Mouse (Mus musculus): ENCODE data around the gene Cyp2w1. TPM values are rescaled to one million over a fixed set of nuclear protein-coding genes. Genes with fewer than 3 reads are reported as not detected.
"Not testable (repeated sequence)": the region's sequence is repeated elsewhere in the genome, so short reads cannot be mapped to it uniquely, and the experiment has no call there.

The Cyp2w1 gene
- polyA plus RNA-seq, 1 experiment from 2014 or later = not detected

GRCm38 (mm10) chr5:139327634-139328020 is 24.8 kb upstream of the Cyp2w1 start:
- Histone ChIP-seq H3K4me2 (ENCODE audit: low read length) (no peak overlapping the region), H3K27me3 (replicated peaks; ENCODE audit: control insufficient read depth, insufficient read depth, low read length) (no peaks in the 10 kb centered on the region; the same call in 1 of the 2 replicates), H3K4me3 (ENCODE audit: low read length) (no peak overlapping the region), H3K9me3 (ENCODE audit: control insufficient read depth, low read length) (no peaks in the 10 kb centered on the region), H3K36me3 (ENCODE audit: control insufficient read depth, insufficient read depth, low read length) (no peaks in the 10 kb centered on the region), H3K9ac (ENCODE audit: low read depth, low read length) (no peak overlapping the region), H3K27ac (ENCODE audit: low read depth, low read length) (no peak overlapping the region), H3K4me1 (ENCODE audit: control insufficient read depth, insufficient read depth, low read depth, low read length) (peaks cover 16% of the 10 kb centered on the region)
- 74% methylated on average over 7 of the region's 7 CpGs for WGBS
- ATAC-seq = no peak

GRCm38 (mm10) chr5:139330766-139331165 is 21.7 kb upstream of the Cyp2w1 start:
- no peak overlapping the region for H3K4me3 ChIP-seq (ENCODE audit: low read length)
- no peak overlapping the region for H3K4me2 ChIP-seq (ENCODE audit: low read length)
- H3K27ac ChIP-seq (ENCODE audit: low read depth, low read length) = no peak overlapping the region
- no peak overlapping the region for H3K9ac ChIP-seq (ENCODE audit: low read depth, low read length)
- H3K27me3 ChIP-seq (replicated peaks; ENCODE audit: control insufficient read depth, insufficient read depth, low read length) = no peaks in the 10 kb centered on the region; the same call in 1 of the 2 replicates
- no peak for ATAC-seq
- H3K4me1 ChIP-seq (ENCODE audit: control insufficient read depth, insufficient read depth, low read depth, low read length) = 0 out of 2 replicates have a peak, but pooled peaks cover 2% of the 10 kb centered on the region
- WGBS = 68% methylated on average over 7 of the region's 7 CpGs
- H3K36me3 ChIP-seq (ENCODE audit: control insufficient read depth, insufficient read depth, low read length) = peaks cover 7% of the 10 kb centered on the region; the same call in 1 of the 2 replicates
- H3K9me3 ChIP-seq (ENCODE audit: control insufficient read depth, low read length) = no peaks in the 10 kb centered on the region

GRCm38 (mm10) chr5:139331742-139332141 is 20.7 kb upstream of the Cyp2w1 start:
- Histone ChIP-seq H3K27me3 (replicated peaks; ENCODE audit: control insufficient read depth, insufficient read depth, low read length) (no peaks in the 10 kb centered on the region; the same call in 1 of the 2 replicates), H3K9me3 (ENCODE audit: control insufficient read depth, low read length) (no peaks in the 10 kb centered on the region), H3K9ac (ENCODE audit: low read depth, low read length) (no peak overlapping the region), H3K27ac (ENCODE audit: low read depth, low read length) (no peak overlapping the region), H3K4me2 (ENCODE audit: low read length) (no peak overlapping the region), H3K36me3 (ENCODE audit: control insufficient read depth, insufficient read depth, low read length) (peaks cover 14% of the 10 kb centered on the region), H3K4me3 (ENCODE audit: low read length) (no peak overlapping the region), H3K4me1 (ENCODE audit: control insufficient read depth, insufficient read depth, low read depth, low read length) (0 out of 2 replicates have a peak, but pooled peaks cover 2% of the 10 kb centered on the region)
- 20% methylated on average over 8 of the region's 8 CpGs for WGBS
- 0 out of 2 replicates have a peak, but pooled peaks have one; percentile 26 for ATAC-seq

- peaks cover 22% of the 10 kb centered on the region for H3K36me3 ChIP-seq (ENCODE audit: control insufficient read depth, insufficient read depth, low read length)
- H3K4me2 ChIP-seq (ENCODE audit: low read length) = no peak overlapping the region
- 0 out of 2 replicates have a peak, but pooled peaks cover 2% of the 10 kb centered on the region for H3K4me1 ChIP-seq (ENCODE audit: control insufficient read depth, insufficient read depth, low read depth, low read length)
- H3K27ac ChIP-seq (ENCODE audit: low read depth, low read length) = no peak overlapping the region
- WGBS = 90% methylated on average over 8 of the region's 8 CpGs
- no peak for ATAC-seq
- H3K27me3 ChIP-seq (replicated peaks; ENCODE audit: control insufficient read depth, insufficient read depth, low read length) = no peaks in the 10 kb centered on the region
- H3K9me3 ChIP-seq (ENCODE audit: control insufficient read depth, low read length) = no peaks in the 10 kb centered on the region
- H3K4me3 ChIP-seq (ENCODE audit: low read length) = no peak overlapping the region
- no peak overlapping the region for H3K9ac ChIP-seq (ENCODE audit: low read depth, low read length)
Observed at GRCm38 (mm10) chr5:139332590-139333272, 19.7 kb upstream of the Cyp2w1 start.

GRCm38 (mm10) chr5:139333301-139334013 is 19.0 kb upstream of the Cyp2w1 start:
- Histone ChIP-seq H3K4me2 (ENCODE audit: low read length) (no peak overlapping the region), H3K9ac (ENCODE audit: low read depth, low read length) (no peak overlapping the region; the same call in 1 of the 2 replicates), H3K9me3 (ENCODE audit: control insufficient read depth, low read length) (no peaks in the 10 kb centered on the region), H3K4me1 (ENCODE audit: control insufficient read depth, insufficient read depth, low read depth, low read length) (0 out of 2 replicates have a peak, but pooled peaks cover 2% of the 10 kb centered on the region), H3K27ac (ENCODE audit: low read depth, low read length) (no peak overlapping the region), H3K4me3 (ENCODE audit: low read length) (no peak overlapping the region), H3K36me3 (ENCODE audit: control insufficient read depth, insufficient read depth, low read length) (peaks cover 25% of the 10 kb centered on the region), H3K27me3 (replicated peaks; ENCODE audit: control insufficient read depth, insufficient read depth, low read length) (no peaks in the 10 kb centered on the region)
- 78% methylated on average over 16 of the region's 16 CpGs for WGBS
- ATAC-seq = no peak

- H3K4me1 ChIP-seq (ENCODE audit: control insufficient read depth, insufficient read depth, low read depth, low read length); H3K9ac ChIP-seq (ENCODE audit: low read depth, low read length); ATAC-seq; H3K4me3 ChIP-seq (ENCODE audit: low read length); H3K27me3 ChIP-seq (replicated peaks; ENCODE audit: control insufficient read depth, insufficient read depth, low read length); H3K9me3 ChIP-seq (ENCODE audit: control insufficient read depth, low read length); H3K4me2 ChIP-seq (ENCODE audit: low read length); H3K27ac ChIP-seq (ENCODE audit: low read depth, low read length): not testable (repeated sequence)
- H3K36me3 ChIP-seq (ENCODE audit: control insufficient read depth, insufficient read depth, low read length) = peaks cover 28% of the 10 kb centered on the region
- 82% methylated on average over 10 of the region's 10 CpGs for WGBS
Observed at GRCm38 (mm10) chr5:139334394-139334793, 18.0 kb upstream of the Cyp2w1 start.

- H3K36me3 ChIP-seq (ENCODE audit: control insufficient read depth, insufficient read depth, low read length) = peaks cover 38% of the 10 kb centered on the region
- WGBS = 94% methylated on average over 4 of the region's 4 CpGs
Observed at GRCm38 (mm10) chr5:139335634-139336033, 16.8 kb upstream of the Cyp2w1 start.

GRCm38 (mm10) chr5:139337826-139338370 is 14.5 kb upstream of the Cyp2w1 start:
- H3K4me3 ChIP-seq (ENCODE audit: low read length) = no peak overlapping the region
- no peak overlapping the region for H3K27ac ChIP-seq (ENCODE audit: low read depth, low read length)
- peaks cover 48% of the 10 kb centered on the region for H3K36me3 ChIP-seq (ENCODE audit: control insufficient read depth, insufficient read depth, low read length)
- ATAC-seq = no peak
- H3K27me3 ChIP-seq (replicated peaks; ENCODE audit: control insufficient read depth, insufficient read depth, low read length) = no peaks in the 10 kb centered on the region
- H3K4me2 ChIP-seq (ENCODE audit: low read length) = no peak overlapping the region
- H3K9me3 ChIP-seq (ENCODE audit: control insufficient read depth, low read length) = no peaks in the 10 kb centered on the region
- no peaks in the 10 kb centered on the region for H3K4me1 ChIP-seq (ENCODE audit: control insufficient read depth, insufficient read depth, low read depth, low read length)
- 77% methylated on average over 13 of the region's 13 CpGs for WGBS
- no peak overlapping the region for H3K9ac ChIP-seq (ENCODE audit: low read depth, low read length)

More at GRCm38 (mm10) chr5:139335634-139336033, 16.8 kb upstream of the Cyp2w1 start:
- no peak overlapping the region for H3K9ac ChIP-seq (ENCODE audit: low read depth, low read length)
- H3K4me3 ChIP-seq (ENCODE audit: low read length) = no peak overlapping the region
- no peak overlapping the region for H3K4me2 ChIP-seq (ENCODE audit: low read length)
- H3K4me1 ChIP-seq (ENCODE audit: control insufficient read depth, insufficient read depth, low read depth, low read length) = 0 out of 2 replicates have a peak, but pooled peaks cover 2% of the 10 kb centered on the region
- no peaks in the 10 kb centered on the region for H3K9me3 ChIP-seq (ENCODE audit: control insufficient read depth, low read length)
- no peaks in the 10 kb centered on the region for H3K27me3 ChIP-seq (replicated peaks; ENCODE audit: control insufficient read depth, insufficient read depth, low read length)
- ATAC-seq = peak; percentile 28; the same call in 1 of the 2 replicates
- no peak overlapping the region for H3K27ac ChIP-seq (ENCODE audit: low read depth, low read length)

- H3K9me3 ChIP-seq (ENCODE audit: control insufficient read depth, low read length) = no peaks in the 10 kb centered on the region
- H3K4me1 ChIP-seq (ENCODE audit: control insufficient read depth, insufficient read depth, low read depth, low read length) = peaks cover 5% of the 10 kb centered on the region; the same call in 1 of the 2 replicates
- H3K4me3 ChIP-seq (ENCODE audit: low read length) = no peak overlapping the region
- H3K36me3 ChIP-seq (ENCODE audit: control insufficient read depth, insufficient read depth, low read length) = peaks cover 48% of the 10 kb centered on the region
- H3K4me2 ChIP-seq (ENCODE audit: low read length) = no peak overlapping the region
- no peak overlapping the region for H3K9ac ChIP-seq (ENCODE audit: low read depth, low read length)
- 92% methylated on average over 3 of the region's 3 CpGs for WGBS
- H3K27me3 ChIP-seq (replicated peaks; ENCODE audit: control insufficient read depth, insufficient read depth, low read length) = no peaks in the 10 kb centered on the region
- no peak for ATAC-seq
- H3K27ac ChIP-seq (ENCODE audit: low read depth, low read length) = no peak overlapping the region
Observed at GRCm38 (mm10) chr5:139338403-139338802, 14.0 kb upstream of the Cyp2w1 start.
